Mouse (Mus musculus) left cerebral cortex, postnatal 14 days (tissue): ENCODE measurements around the gene Msl1. TPM values are rescaled to one million over a fixed set of nuclear protein-coding genes. Genes with fewer than 3 reads are reported as not detected.

ENCODE experiments used
- DNase-seq, 2 experiments: peaks; one replicate each; pipeline ENCODE4 v3.0.0; 2021 to 2022; ENCODE audit warnings: low spot score in 2 of 2, mixed read lengths in 1 of 2
- intact Hi-C: fragments of 180-260 bp; cut with DNase I; formaldehyde crosslinking; loops from one replicate; pipeline ENCODE4 v1.15.1; 2025
- total RNA-seq, 2 experiments: library from RNA; stranded (reverse); gene quantifications; 2 replicates each; pipeline ENCODE4 v1.2.3; 2021

Gene Msl1
- total RNA-seq, 2 experiments from 2014 or later, result 168 to 170 TPM

GRCm38 (mm10) chr11:98762756-98763501 is 32.4 kb upstream of the Msl1 start:
- intact Hi-C loops, result no loop called here
- peak; percentile 71 to 91 for DNase-seq

GRCm38 (mm10) chr11:98763502-98763861 is 31.8 kb upstream of the Msl1 start:
- no peak for DNase-seq
- intact Hi-C loops, result no loop called here

- DNase-seq, result no peak
- intact Hi-C loops, result no loop called here
These were observed 31.2 kb upstream of the Msl1 start for GRCm38 (mm10) chr11:98764091-98764490.

- intact Hi-C loops, result no loop called here
- no peak for DNase-seq
These were observed 30.6 kb upstream of the Msl1 start for GRCm38 (mm10) chr11:98764746-98765145.

- intact Hi-C loops, result no loop called here
- no peak for DNase-seq
These were observed 29.7 kb upstream of the Msl1 start for GRCm38 (mm10) chr11:98765421-98766309.

GRCm38 (mm10) chr11:98766346-98766745 is 29.0 kb upstream of the Msl1 start:
- intact Hi-C loops, result no loop called here
- DNase-seq, result no peak

- intact Hi-C loops, result no loop called here
- no peak for DNase-seq
These were observed 28.5 kb upstream of the Msl1 start for GRCm38 (mm10) chr11:98766816-98767215.

GRCm38 (mm10) chr11:98767276-98767675 is 28.0 kb upstream of the Msl1 start:
- DNase-seq, result peak in 1 of 2 experiments; percentile 87
- intact Hi-C loops, result no loop called here

- intact Hi-C loops, result no loop called here
- no peak for DNase-seq
These were observed 27.6 kb upstream of the Msl1 start for GRCm38 (mm10) chr11:98767713-98768112.

GRCm38 (mm10) chr11:98768127-98769006 is 26.9 kb upstream of the Msl1 start:
- DNase-seq, result no peak

GRCm38 (mm10) chr11:98769007-98769954 is 26.0 kb upstream of the Msl1 start:
- no peak for DNase-seq
- intact Hi-C loops, result no loop called here

More at GRCm38 (mm10) chr11:98768127-98769006, 26.9 kb upstream of the Msl1 start:
- intact Hi-C loops, result no loop called here

GRCm38 (mm10) chr11:98770096-98770975 is 25.0 kb upstream of the Msl1 start:
- DNase-seq, result peak in 1 of 2 experiments; percentile 79
- intact Hi-C loops, result no loop called here

- intact Hi-C loops, result no loop called here
- DNase-seq, result no peak
These were observed 24.2 kb upstream of the Msl1 start for GRCm38 (mm10) chr11:98771131-98771530.

- intact Hi-C loops, result loop anchor here (2.0 kb wide), 1 partner anchor 15 kb away; no protein-coding TSS in a partner anchor
- DNase-seq, result no peak
These were observed 23.3 kb upstream of the Msl1 start for GRCm38 (mm10) chr11:98771844-98772525.

GRCm38 (mm10) chr11:98772667-98773171 is 22.6 kb upstream of the Msl1 start:
- intact Hi-C loops, result loop anchor here (2.0 kb wide), 1 partner anchor 14 kb away; no protein-coding TSS in a partner anchor
- no peak for DNase-seq

- DNase-seq, result peak; percentile 99 to 100
- intact Hi-C loops, result loop anchor here (2.0 kb wide), 1 partner anchor 13 kb away; no protein-coding TSS in a partner anchor
These were observed 21.6 kb upstream of the Msl1 start for GRCm38 (mm10) chr11:98773635-98774295.
